Mouse (Mus musculus): ENCODE results near the gene Bhlhe41.

Bhlhe41 gene

DNA sequence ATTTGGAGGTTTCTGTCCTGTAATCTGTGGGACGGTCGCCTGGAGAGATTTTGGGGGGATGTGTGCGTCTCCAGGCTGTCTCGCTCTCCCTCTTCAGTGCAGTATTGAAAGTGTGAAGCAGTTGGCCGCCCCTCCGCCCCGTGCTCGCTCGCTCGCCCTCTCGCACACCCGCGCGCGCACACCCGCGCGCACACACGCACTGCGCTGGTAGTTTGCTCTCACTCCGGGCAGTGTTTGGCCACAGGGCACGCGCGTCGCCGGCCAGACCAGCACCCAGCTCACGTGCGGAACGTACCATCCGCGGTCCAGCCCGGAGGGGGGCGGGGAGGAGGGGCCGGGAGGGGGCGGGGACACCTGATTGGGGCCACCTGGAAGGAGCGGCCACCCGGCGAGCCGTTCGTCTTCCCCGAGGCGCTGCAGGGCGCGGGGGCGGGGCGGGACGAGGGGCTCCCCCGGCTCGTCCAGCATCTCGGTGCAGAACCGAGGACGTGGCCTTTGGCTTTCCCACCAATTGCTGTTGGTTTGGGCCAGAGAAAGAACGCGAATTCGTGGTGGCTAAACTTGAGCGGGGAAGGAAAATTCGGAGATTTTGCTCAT lies at the start of gene Bhlhe41:
Gene Bhlhe41, minus strand, starts transcription at position 270 of the 597 bp plus-strand sequence.
- POLR2A ChIA-PET = interaction anchor here in 3 of 4 experiments (0.5 to 5.2 kb wide), 9 partner anchors 10 to 830 kb away, joined by 3 to 48 read pairs (median 3); no protein-coding TSS in a partner anchor
- CTCF ChIA-PET = interaction anchor here in 2 of 4 experiments (0.6 to 0.7 kb wide), 2 partner anchors 371 to 442 kb away, joined by 3 read pairs; no protein-coding TSS in a partner anchor

DNA sequence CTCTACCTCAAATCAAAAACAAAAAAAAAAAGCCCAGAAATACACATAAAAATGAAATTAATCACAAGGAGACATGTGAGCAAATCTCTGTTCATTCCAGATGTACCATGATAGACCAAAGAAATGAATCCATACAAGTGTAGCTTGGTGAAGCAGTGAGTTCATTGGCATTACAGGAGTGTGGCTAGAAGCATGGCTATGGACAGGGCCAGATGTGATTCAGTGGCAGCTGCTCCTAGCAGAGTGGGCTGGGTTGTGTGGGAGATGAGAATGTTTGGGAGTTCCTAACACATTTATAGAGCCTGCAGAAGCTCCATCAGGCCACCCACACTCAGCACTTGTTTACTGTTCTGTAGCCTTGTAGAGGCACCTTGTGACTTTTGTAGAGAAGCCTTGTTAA lies 46.9 kb upstream of the Bhlhe41 start:
- ChIA-PET CTCF (interaction anchor here in 2 of 4 experiments (0.6 to 1.2 kb wide), 4 partner anchors 57 to 1205 kb away, joined by 3 to 4 read pairs (median 4); no protein-coding TSS in a partner anchor), POLR2A (interaction anchor here in 2 of 4 experiments (0.7 to 2.1 kb wide), 2 partner anchors 18 to 1781 kb away, joined by 4 to 6 read pairs; no protein-coding TSS in a partner anchor)

DNA sequence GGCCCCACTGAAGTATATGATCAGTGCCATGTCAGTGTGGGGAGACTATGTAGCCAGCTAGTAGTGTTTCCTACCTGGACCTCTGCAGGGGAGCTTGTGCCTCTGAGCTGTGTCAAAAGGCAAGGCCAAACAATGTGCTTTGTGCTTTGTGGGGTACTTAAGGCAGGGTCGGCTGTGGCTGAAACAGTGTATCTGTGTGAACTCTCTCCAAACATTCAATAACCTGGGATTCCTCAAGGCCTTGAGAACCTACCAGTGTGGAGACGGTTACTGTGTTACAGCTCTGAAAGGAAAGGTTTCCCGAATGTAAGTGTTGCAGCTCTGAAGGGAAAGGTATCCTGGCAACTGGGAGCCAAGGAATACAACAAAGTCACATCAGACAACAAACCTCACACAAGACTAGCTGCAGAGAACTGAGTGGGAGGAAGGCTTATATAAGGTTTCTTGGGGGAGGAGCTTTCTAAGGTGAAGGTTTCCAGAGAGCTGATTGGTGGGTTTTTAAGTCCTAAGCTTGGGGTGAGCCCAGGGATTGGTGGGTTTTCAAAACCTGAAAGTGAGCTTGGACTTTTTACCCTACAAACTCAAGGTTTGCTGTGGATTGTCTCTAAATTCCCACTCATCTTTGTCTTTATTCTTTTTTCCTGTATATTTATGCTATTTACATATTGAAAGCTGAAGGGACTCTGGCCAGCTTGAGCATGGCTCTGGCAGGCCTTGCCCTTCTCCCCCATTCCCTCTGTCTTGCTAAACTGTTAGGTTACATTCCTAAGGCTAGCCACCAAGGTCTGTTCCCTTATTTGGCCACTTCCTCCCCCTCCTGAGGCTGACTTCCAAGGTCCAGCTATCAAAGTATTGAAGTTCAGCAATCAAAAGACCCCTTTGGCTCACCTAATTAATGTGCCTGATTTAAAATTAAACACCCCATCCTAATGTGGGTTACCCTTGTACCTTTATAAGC lies 45.4 kb upstream of the Bhlhe41 start:
- ChIA-PET POLR2A (interaction anchor here in 2 of 4 experiments (0.6 to 2.1 kb wide), 8 partner anchors 11 to 869 kb away, joined by 3 to 6 read pairs (median 3); no protein-coding TSS in a partner anchor), CTCF (interaction anchor here in 3 of 4 experiments (0.5 to 1.4 kb wide), 5 partner anchors 16 to 1900 kb away, joined by 3 to 7 read pairs (median 3); no protein-coding TSS in a partner anchor)

DNA sequence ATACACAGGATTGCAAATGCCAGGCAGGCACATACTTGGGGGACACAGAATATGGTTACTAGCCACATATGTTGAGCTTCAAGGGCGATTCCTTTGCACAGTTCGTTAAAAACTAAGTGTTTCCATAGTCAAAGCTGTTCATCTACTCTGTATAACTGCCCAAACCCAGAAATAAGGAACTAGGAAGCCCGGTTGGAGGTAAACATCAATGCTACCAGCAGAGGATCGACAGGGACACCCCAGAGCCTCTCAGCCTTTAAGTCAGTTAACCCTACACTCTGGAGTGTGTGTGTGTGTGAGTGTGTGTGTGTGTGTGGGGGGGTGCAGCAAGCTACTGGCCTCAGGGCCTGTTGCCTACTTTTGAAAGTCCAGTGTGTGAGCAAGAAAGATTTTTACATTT lies 44.6 kb upstream of the Bhlhe41 start:
- CTCF ChIA-PET = interaction anchor here in 3 of 4 experiments (0.6 to 1.4 kb wide), 3 partner anchors 15 to 80 kb away, joined by 3 read pairs; no protein-coding TSS in a partner anchor
- POLR2A ChIA-PET = no interaction called here

- ChIA-PET CTCF (interaction anchor here in 1 of 4 experiments (0.6 kb wide), 1 partner anchor 72 kb away, joined by 5 read pairs; no protein-coding TSS in a partner anchor), POLR2A (interaction anchor here in 1 of 4 experiments (0.6 kb wide), 1 partner anchor 42 kb away, joined by 3 read pairs; no protein-coding TSS in a partner anchor)
Observed at GRCm38 (mm10) chr6:145906096-145906890, 40.9 kb upstream of the Bhlhe41 start.

GRCm38 (mm10) chr6:145904616-145905015 lies 39.3 kb upstream of the Bhlhe41 start:
- ChIA-PET CTCF (no interaction called here), POLR2A (interaction anchor here in 2 of 4 experiments (1.1 to 2.3 kb wide), 2 partner anchors 10 to 13 kb away, joined by 3 to 7 read pairs; no protein-coding TSS in a partner anchor)

GRCm38 (mm10) chr6:145904169-145904568 lies 38.8 kb upstream of the Bhlhe41 start:
- POLR2A ChIA-PET = interaction anchor here in 2 of 4 experiments (0.7 to 2.3 kb wide), 3 partner anchors 10 to 43 kb away, joined by 3 to 7 read pairs (median 3); no protein-coding TSS in a partner anchor

DNA sequence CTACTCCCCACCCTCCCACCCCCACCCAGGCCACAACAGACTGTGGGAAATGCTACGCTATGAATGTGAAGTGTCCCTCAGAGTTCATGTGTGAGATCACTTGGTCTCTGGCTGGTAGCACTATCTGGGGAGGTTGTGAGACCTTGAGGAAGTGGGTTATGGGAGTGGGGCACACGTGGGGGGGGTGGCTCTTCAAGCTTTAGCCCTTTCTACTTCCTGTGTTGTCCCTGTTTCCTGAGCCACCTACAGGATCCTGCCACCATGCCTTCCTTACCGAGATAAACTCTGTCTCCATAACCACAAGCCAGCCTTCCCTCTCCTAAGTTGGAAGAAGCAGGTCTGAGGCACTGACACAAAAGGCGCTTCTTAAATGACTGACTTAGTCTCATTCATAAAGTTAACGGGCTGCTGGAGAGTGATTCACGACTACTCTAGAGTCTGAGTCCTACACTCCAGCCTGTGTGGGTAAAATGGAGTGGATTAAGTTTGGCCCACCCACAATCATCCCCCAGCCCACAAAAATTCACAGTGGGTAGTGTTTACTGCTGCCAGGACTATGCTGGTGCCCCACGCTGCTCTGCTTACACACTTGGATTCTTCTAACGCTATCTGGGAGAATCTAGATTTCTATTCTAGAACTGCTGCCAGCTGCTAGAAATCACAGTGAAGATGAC lies 29.4 kb upstream of the Bhlhe41 start:
- CTCF ChIA-PET = interaction anchor here in 1 of 4 experiments (0.6 kb wide), 1 partner anchor 15 kb away, joined by 3 read pairs; no protein-coding TSS in a partner anchor

More at GRCm38 (mm10) chr6:145904169-145904568, 38.8 kb upstream of the Bhlhe41 start:
- CTCF ChIA-PET = no interaction called here

DNA sequence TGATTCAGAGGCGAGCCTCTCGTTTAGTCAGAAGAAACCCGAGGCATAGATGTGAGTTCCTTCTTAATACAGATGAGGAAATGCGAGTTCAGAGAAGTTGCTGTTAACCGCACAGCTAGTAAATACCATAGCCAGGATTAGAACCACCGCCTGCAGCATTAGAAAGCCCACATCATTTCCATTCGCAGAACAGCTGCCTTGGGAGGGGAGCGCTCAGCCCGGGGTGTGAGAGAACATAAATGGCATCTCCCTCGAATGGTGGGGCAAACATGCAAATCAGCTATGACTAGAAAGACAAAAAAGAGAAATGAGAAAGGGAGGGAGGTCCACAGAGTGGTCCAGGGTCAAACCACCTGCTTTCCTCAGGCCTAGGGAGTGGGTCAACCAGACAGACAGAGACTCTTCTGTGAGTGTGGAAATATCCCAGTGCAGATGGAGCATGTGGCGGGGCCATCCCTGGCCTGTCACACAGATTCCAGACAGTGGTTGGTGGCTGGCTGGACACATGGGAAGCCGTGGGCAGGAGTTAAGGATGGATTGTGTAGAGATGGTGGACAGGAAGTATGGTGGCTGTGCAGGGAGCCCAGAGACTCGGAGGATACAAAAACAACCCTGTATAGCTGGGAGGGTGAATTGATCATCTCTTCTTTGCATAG lies 28.1 kb upstream of the Bhlhe41 start:
- POLR2A ChIA-PET = interaction anchor here in 3 of 4 experiments (0.6 to 1.7 kb wide), 5 partner anchors 9 to 365 kb away, joined by 3 to 7 read pairs (median 5); no protein-coding TSS in a partner anchor
- CTCF ChIA-PET = interaction anchor here in 1 of 4 experiments (0.7 kb wide), 1 partner anchor 189 kb away, joined by 3 read pairs; no protein-coding TSS in a partner anchor

More for the DNA sequence above, 29.4 kb upstream of the Bhlhe41 start:
- POLR2A ChIA-PET = interaction anchor here in 2 of 4 experiments (0.5 to 1.7 kb wide), 4 partner anchors 8 to 17 kb away, joined by 4 to 7 read pairs (median 6); no protein-coding TSS in a partner anchor

GRCm38 (mm10) chr6:145892381-145893265 lies 27.3 kb upstream of the Bhlhe41 start:
- ChIA-PET POLR2A (interaction anchor here in 2 of 4 experiments (0.6 to 1.7 kb wide), 5 partner anchors 10 to 397 kb away, joined by 3 to 5 read pairs (median 4); no protein-coding TSS in a partner anchor), CTCF (interaction anchor here in 1 of 4 experiments (0.7 kb wide), 1 partner anchor 190 kb away, joined by 3 read pairs; no protein-coding TSS in a partner anchor)

GRCm38 (mm10) chr6:145891951-145892350 lies 26.6 kb upstream of the Bhlhe41 start:
- ChIA-PET CTCF (interaction anchor here in 1 of 4 experiments (0.7 kb wide), 1 partner anchor 190 kb away, joined by 3 read pairs; no protein-coding TSS in a partner anchor), POLR2A (interaction anchor here in 1 of 4 experiments (0.6 to 1.3 kb wide), 3 partner anchors 12 to 398 kb away, joined by 3 to 4 read pairs (median 4); no protein-coding TSS in a partner anchor)

GRCm38 (mm10) chr6:145887719-145888118 lies 22.4 kb upstream of the Bhlhe41 start:
- ChIA-PET CTCF (interaction anchor here in 2 of 4 experiments (0.6 to 1.2 kb wide), 3 partner anchors 23 to 82 kb away, joined by 3 read pairs; no protein-coding TSS in a partner anchor), POLR2A (no interaction called here)

DNA sequence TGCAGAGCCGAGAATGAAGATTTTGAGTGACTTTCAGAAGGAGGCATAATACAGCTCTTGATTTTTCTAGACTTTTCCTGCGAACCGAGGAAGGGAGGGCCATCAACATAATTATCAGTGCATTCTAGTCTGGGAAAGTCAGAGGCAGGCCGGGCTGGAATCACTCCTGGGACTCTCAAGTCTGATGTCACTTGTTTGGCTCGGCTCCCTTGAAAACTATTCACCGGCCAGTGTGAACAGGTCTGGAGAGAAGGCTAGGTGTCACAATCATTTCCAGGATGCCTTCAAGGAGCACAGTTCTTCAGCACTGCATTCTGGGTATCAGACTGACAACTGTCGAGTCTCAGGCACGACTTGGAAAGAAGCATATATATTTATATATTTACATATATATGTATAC lies 20.9 kb upstream of the Bhlhe41 start:
- CTCF ChIA-PET = interaction anchor here in 1 of 4 experiments (0.7 kb wide), 1 partner anchor 93 kb away, joined by 4 read pairs; no protein-coding TSS in a partner anchor

GRCm38 (mm10) chr6:145885069-145885468 lies 19.7 kb upstream of the Bhlhe41 start:
- ChIA-PET POLR2A (no interaction called here), CTCF (no interaction called here)

More for the DNA sequence above, 20.9 kb upstream of the Bhlhe41 start:
- POLR2A ChIA-PET = no interaction called here

GRCm38 (mm10) chr6:145883668-145884067 lies 18.3 kb upstream of the Bhlhe41 start:
- POLR2A ChIA-PET = interaction anchor here in 2 of 4 experiments (0.7 to 1.8 kb wide), 3 partner anchors 19 to 682 kb away, joined by 3 to 4 read pairs (median 3); partner anchors contain the start of gene Bhlhe41 (in 1 of the 2)

More at GRCm38 (mm10) chr6:145883668-145884067, 18.3 kb upstream of the Bhlhe41 start:
- CTCF ChIA-PET = no interaction called here
